Mouse (Mus musculus) heart, postnatal 0 days (tissue): ENCODE measurements around the gene Gm20431.

Experiments used
- CTCF ChIP-seq: IDR thresholded peaks from 2 replicates; pipeline ENCODE4 v1.5.1; 2016; ENCODE audit warnings: antibody characterized with exemption, control low read depth, low read depth
- EP300 ChIP-seq: IDR thresholded peaks from 2 replicates; pipeline ENCODE4 v1.6.1; 2016; ENCODE audit warnings: antibody characterized with exemption, low read depth

GRCm38 (mm10) chr2:167630421-167630820 lies 30.9 kb downstream of the Gm20431 start:
- no peak for TF ChIP-seq EP300
- no peak for TF ChIP-seq CTCF
